Mouse (Mus musculus) heart, embryonic 13.5 days (tissue): ENCODE data around the gene Tbx2. TPM values are rescaled to one million over a fixed set of nuclear protein-coding genes. Genes with fewer than 3 reads are reported as not detected.

Source experiments
- ATAC-seq: fragments of 200-750 bp; cut with Nextera tagmentation; 2 replicates; pipeline ENCODE4 v1.8.0; 2017; ENCODE audit warnings: moderate TSS enrichment; ENCODE audit not compliant: insufficient number of reproducible peaks, low FRiP score, low TSS enrichment; ENCODE audit errors: extremely low read depth
- H3K27ac ChIP-seq: fragments of 300-500 bp; sonication (generic); replicated peaks from 2 replicates; pipeline ENCODE4 v1.5.1; 2015; ENCODE audit warnings: moderate library complexity, mild to moderate bottlenecking, inconsistent platforms
- H3K27me3 ChIP-seq: fragments of 300-500 bp; sonication (generic); replicated peaks from 2 replicates; pipeline ENCODE4 v1.6.1; 2015; ENCODE audit warnings: mild to moderate bottlenecking, inconsistent platforms
- H3K36me3 ChIP-seq: fragments of 300-500 bp; sonication (generic); 2 replicates; pipeline ENCODE4 v1.6.1; 2015; ENCODE audit warnings: mild to moderate bottlenecking, inconsistent platforms
- H3K4me1 ChIP-seq: fragments of 300-500 bp; sonication (generic); 2 replicates; pipeline ENCODE4 v1.6.1; 2015; ENCODE audit warnings: inconsistent platforms
- H3K4me2 ChIP-seq: fragments of 300-500 bp; sonication (generic); 2 replicates; pipeline ENCODE4 v1.6.1; 2015; ENCODE audit warnings: inconsistent platforms, mild to moderate bottlenecking, moderate library complexity
- H3K4me3 ChIP-seq: fragments of 300-500 bp; sonication (generic); 2 replicates; pipeline ENCODE4 v1.5.1; 2015; ENCODE audit warnings: moderate library complexity, mild to moderate bottlenecking, inconsistent platforms
- H3K9ac ChIP-seq: fragments of 300-500 bp; sonication (generic); 2 replicates; pipeline ENCODE4 v1.6.1; 2015; ENCODE audit warnings: inconsistent platforms, mild to moderate bottlenecking, moderate library complexity
- H3K9me3 ChIP-seq: fragments of 300-500 bp; sonication (generic); 2 replicates; pipeline ENCODE4 v1.6.1; 2016; ENCODE audit warnings: inconsistent platforms
- WGBS: fragments of 180-500 bp; shearing (Covaris S2); methylation state at CpG from one replicate; pipeline ENCODE4 v1.1.7; 2015; ENCODE audit warnings: mixed read lengths; 5-methylcytosine and 5-hydroxymethylcytosine counted together
- polyA plus RNA-seq: library from polyadenylated mRNA; unstranded; fragments of >200 nt; fragmentation: Nextera tagmentation; extraction: Ambion mirVana; gene quantifications from 2 replicates; pipeline ENCODE4 v1.2.1, GENCODE M21; 2015

Gene Tbx2
- polyA plus RNA-seq, 1 experiment from 2014 or later: 2.9 TPM

DNA sequence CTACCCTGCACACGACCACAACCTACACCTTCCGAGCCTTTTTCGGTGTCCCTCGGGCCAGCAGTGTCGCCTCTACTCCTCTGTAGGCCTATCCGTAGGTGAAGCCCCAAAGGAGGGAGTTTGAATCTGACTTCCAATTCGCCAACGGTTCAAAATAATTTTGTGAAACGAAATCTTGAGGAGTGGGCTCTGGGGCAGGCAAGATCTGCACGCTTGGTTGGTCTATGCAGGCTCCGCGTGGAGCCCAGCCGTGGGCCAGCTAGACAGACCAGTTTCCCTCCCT, 58.2 kb downstream of the Tbx2 start:
- Histone ChIP-seq H3K4me3 (peak overlapping the region; percentile 42), H3K36me3 (no peaks in the 10 kb centered on the region), H3K27me3 (peaks cover 96% of the 10 kb centered on the region), H3K9me3 (no peaks in the 10 kb centered on the region), H3K4me1 (peaks cover 35% of the 10 kb centered on the region), H3K9ac (peak overlapping the region; percentile 53), H3K4me2 (peak overlapping the region; percentile 50), H3K27ac (no peak overlapping the region)
- WGBS: 2% methylated on average over 13 of the region's 13 CpGs
- ATAC-seq: no peak

DNA sequence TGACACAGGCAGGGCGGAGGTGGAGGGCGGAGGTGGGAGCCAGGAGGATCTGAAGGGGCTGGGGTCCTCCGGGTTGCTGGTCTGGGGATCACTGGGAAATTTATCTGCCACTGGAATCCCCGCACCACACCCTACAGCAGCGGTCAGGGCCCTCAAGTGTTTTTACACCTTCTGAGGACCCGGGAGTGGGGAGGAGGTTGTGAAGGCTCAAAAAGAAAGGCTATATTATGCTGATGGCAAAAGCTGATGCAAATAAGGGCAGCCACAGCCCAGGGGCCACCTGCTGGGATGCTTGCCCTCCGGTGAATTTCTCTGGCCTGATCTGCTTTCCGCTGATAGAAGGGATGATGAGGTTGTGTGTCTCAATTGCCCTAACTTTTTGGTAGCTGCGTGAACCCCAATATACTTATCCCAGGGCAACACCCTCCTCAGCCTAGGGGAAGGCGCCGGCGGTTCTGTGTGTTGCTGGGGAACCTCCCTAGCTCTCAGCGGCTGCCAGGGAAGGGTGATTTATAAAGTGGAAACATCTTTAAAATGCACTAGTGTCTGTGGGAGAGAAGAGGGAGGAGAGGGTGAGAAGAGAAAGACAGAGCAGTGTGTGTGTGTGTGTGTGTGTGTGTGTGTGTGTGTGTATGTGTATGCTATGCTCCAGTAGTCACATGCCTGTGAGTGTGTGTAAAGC, 58.8 kb downstream of the Tbx2 start:
- Histone ChIP-seq H3K4me2 (peak overlapping the region; percentile 50), H3K9me3 (no peaks in the 10 kb centered on the region), H3K27ac (0 out of 2 replicates have a peak overlapping the region, but pooled peaks have one; percentile 3), H3K4me3 (peak overlapping the region; percentile 42), H3K4me1 (peaks cover 36% of the 10 kb centered on the region), H3K9ac (peak overlapping the region; percentile 42), H3K27me3 (peaks cover 96% of the 10 kb centered on the region), H3K36me3 (no peaks in the 10 kb centered on the region)
- WGBS: 3% methylated on average over 13 of the region's 13 CpGs
- no peak for ATAC-seq

Other genes starting within 250 kb of the Tbx2 start
- not detected in 2 replicates for gene Gm11444, start 17.8 kb downstream of the Tbx2 start, polyA plus RNA-seq
- gene Tbx4, start 53.9 kb downstream of the Tbx2 start, polyA plus RNA-seq: 2.5 and 3.2 TPM in 2 replicates